Mouse (Mus musculus): ENCODE results near the gene Hsd11b2.

The Hsd11b2 gene

GRCm38 (mm10) chr8:105518436-105519313, at the start of gene Hsd11b2:
Gene Hsd11b2, plus strand, starts transcription at chr8:105518755.
- DNase-seq = peak; percentile 50

- DNase-seq = peak; percentile 53
Measured at GRCm38 (mm10) chr8:105469041-105469695, 49.4 kb upstream of the Hsd11b2 start.

- no peak for DNase-seq
Measured at GRCm38 (mm10) chr8:105469816-105470215, 48.7 kb upstream of the Hsd11b2 start.

GRCm38 (mm10) chr8:105470262-105470661, 48.3 kb upstream of the Hsd11b2 start:
- DNase-seq = no peak

- DNase-seq = no peak
Measured at GRCm38 (mm10) chr8:105470681-105471313, 47.8 kb upstream of the Hsd11b2 start.

- peak; percentile 72 for DNase-seq
Measured at GRCm38 (mm10) chr8:105471314-105472015, 47.1 kb upstream of the Hsd11b2 start, which contains the start of gene Tppp3. Gene Tppp3, minus strand, starts transcription at chr8:105471526.

GRCm38 (mm10) chr8:105472414-105472932, 46.1 kb upstream of the Hsd11b2 start:
- DNase-seq = no peak

GRCm38 (mm10) chr8:105472983-105473382, 45.6 kb upstream of the Hsd11b2 start:
- no peak for DNase-seq

- no peak for DNase-seq
Measured at GRCm38 (mm10) chr8:105473816-105474606, 44.5 kb upstream of the Hsd11b2 start.

GRCm38 (mm10) chr8:105474680-105475079, 43.9 kb upstream of the Hsd11b2 start:
- DNase-seq = no peak

- DNase-seq = no peak
Measured at GRCm38 (mm10) chr8:105475254-105475653, 43.3 kb upstream of the Hsd11b2 start.

- no peak for DNase-seq
Measured at GRCm38 (mm10) chr8:105475742-105476141, 42.8 kb upstream of the Hsd11b2 start.

GRCm38 (mm10) chr8:105476161-105476560, 42.4 kb upstream of the Hsd11b2 start:
- DNase-seq = no peak

- DNase-seq = no peak
Measured at GRCm38 (mm10) chr8:105476628-105477413, 41.7 kb upstream of the Hsd11b2 start.

GRCm38 (mm10) chr8:105477792-105478191, 40.8 kb upstream of the Hsd11b2 start:
- DNase-seq = no peak

- DNase-seq = no peak
Measured at GRCm38 (mm10) chr8:105481013-105481412, 37.5 kb upstream of the Hsd11b2 start.

GRCm38 (mm10) chr8:105481453-105481852, 37.1 kb upstream of the Hsd11b2 start:
- DNase-seq = no peak

- no peak for DNase-seq
Measured at GRCm38 (mm10) chr8:105482123-105482522, 36.4 kb upstream of the Hsd11b2 start.

- no peak for DNase-seq
Measured at GRCm38 (mm10) chr8:105483212-105484029, 35.1 kb upstream of the Hsd11b2 start.

GRCm38 (mm10) chr8:105484030-105484368, 34.6 kb upstream of the Hsd11b2 start:
- DNase-seq = no peak

All from right cerebral cortex, postnatal 25 days (tissue).